Mouse (Mus musculus) testis, adult 10 weeks (tissue): ENCODE measurements around the gene Zfp37. TPM values are rescaled to one million over a fixed set of nuclear protein-coding genes. Genes with fewer than 3 reads are reported as not detected.

Source experiments
- polyA plus RNA-seq: library from polyadenylated mRNA; stranded (reverse); fragments of 350-450 nt; fragmentation: Illumina TruSeq; extraction: RNeasy Lipid Tissue Mini Kit (QIAGEN cat#74804); gene quantifications from one replicate; pipeline ENCODE4 v1.2.3, GENCODE M21; 2014; ENCODE audit warnings: low read depth, low replicate concordance

The Zfp37 gene
- 594 TPM for polyA plus RNA-seq

GRCm38 (mm10) chr4:62230769-62231168 lies at the start of gene Zfp37:
Gene Zfp37, minus strand, starts transcription at chr4:62231047.

DNA sequence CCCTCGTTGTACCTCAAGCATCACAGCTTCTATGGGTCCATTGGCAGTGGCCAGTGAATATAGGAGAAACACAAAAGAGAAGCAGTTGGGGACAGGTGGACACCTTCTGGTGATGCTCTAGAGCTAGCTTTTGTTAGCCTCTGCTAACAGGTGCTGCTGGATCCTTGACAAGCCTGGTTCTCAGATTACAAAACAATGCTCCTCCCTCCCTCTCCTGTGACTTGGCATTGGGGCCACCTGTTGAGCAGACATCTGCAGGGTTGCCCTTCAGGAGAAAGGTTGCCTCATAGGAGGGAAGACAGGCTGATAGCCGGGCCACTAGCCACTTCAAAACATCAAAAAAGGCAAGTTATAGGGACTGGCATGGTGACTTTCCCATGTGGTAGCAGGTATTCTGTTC lies 31.4 kb upstream of the Zfp37 start, which contains the start of gene Slc31a2:
TSS of gene Slc31a2 (plus strand) at position 287 of the 400 bp plus-strand sequence.

DNA sequence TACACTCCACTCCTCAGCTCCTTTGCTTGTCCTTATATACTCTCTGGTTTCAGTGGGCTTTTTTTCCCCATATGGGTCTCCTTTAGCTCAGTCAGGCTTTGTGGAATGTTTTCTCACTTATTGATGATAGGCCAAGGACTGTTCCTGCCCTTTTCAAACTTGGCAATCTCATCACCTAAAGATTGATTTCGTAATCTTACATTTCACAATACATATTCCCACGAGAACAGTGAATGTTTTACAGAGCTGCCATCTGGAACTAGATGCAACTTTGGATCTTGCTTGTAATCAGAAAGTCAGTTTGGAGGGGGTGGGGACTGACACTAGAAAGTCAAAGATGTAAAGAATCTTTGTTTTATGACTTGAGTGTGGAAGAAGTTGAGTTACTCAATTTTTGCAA lies 80.0 kb downstream of the Zfp37 start, which contains the start of gene Mup21:
TSS of gene Mup21 (minus strand) at position 53 of the 400 bp plus-strand sequence.

Other genes with a start within 250 kb of the Zfp37 start
- not detected for gene Mup20, start 176.9 kb downstream of the Zfp37 start, polyA plus RNA-seq
- gene Mup3, start 143.7 kb downstream of the Zfp37 start, polyA plus RNA-seq, result 0.90 TPM
- gene Mup21, start 80.2 kb downstream of the Zfp37 start, polyA plus RNA-seq, result not detected
- 8.0 TPM for gene Slc31a2, start 31.5 kb upstream of the Zfp37 start, polyA plus RNA-seq
- 6.6 TPM for gene Fkbp15, start 129.5 kb upstream of the Zfp37 start, polyA plus RNA-seq
- gene Slc31a1, start 129.7 kb upstream of the Zfp37 start, polyA plus RNA-seq, result 49.0 TPM
- gene Cdc26, start 177.6 kb upstream of the Zfp37 start, polyA plus RNA-seq, result 28.3 TPM
- gene Prpf4, start 177.8 kb upstream of the Zfp37 start, polyA plus RNA-seq, result 8.1 TPM
- gene Rnf183, start 204.2 kb upstream of the Zfp37 start, polyA plus RNA-seq, result not detected
- gene Wdr31, start 239.8 kb upstream of the Zfp37 start, polyA plus RNA-seq, result 124 TPM
- gene Bspry, start 249.0 kb upstream of the Zfp37 start, polyA plus RNA-seq, result 29.7 TPM